Mouse (Mus musculus) heart, postnatal 0 days (tissue): ENCODE results near the gene Gpc5. TPM values are rescaled to one million over a fixed set of nuclear protein-coding genes. Genes with fewer than 3 reads are reported as not detected.

Experiments
- ATAC-seq: fragments of 200-750 bp; cut with Nextera tagmentation; 2 replicates; pipeline ENCODE4 v1.8.0; 2017; ENCODE audit warnings: low read depth, moderate number of reproducible peaks, moderate library complexity; ENCODE audit not compliant: insufficient read depth
- DNase-seq: peaks from one replicate; pipeline ENCODE4 v3.0.0-alpha.2; 2016; ENCODE audit warnings: low spot score
- H3K27ac ChIP-seq: fragments of 300-500 bp; sonication (generic); 2 replicates; pipeline ENCODE4 v1.5.1; 2014; ENCODE audit warnings: low read depth, mild to moderate bottlenecking
- H3K27me3 ChIP-seq: fragments of 300-500 bp; sonication (generic); 2 replicates; pipeline ENCODE4 v1.6.1; 2014; ENCODE audit warnings: low read length, mixed read lengths; ENCODE audit not compliant: control insufficient read depth, insufficient read depth
- H3K36me3 ChIP-seq: fragments of 300-500 bp; sonication (generic); replicated peaks from 2 replicates; pipeline ENCODE4 v1.6.1; 2014; ENCODE audit warnings: low read length, mixed read lengths; ENCODE audit not compliant: control insufficient read depth, insufficient read depth
- H3K4me1 ChIP-seq: fragments of 300-500 bp; sonication (generic); 2 replicates; pipeline ENCODE4 v1.6.1; 2014; ENCODE audit warnings: antibody characterized with exemption; ENCODE audit not compliant: control insufficient read depth, insufficient read depth
- H3K4me2 ChIP-seq: fragments of 300-500 bp; sonication (generic); 2 replicates; pipeline ENCODE4 v1.6.1; 2014; ENCODE audit warnings: low read depth, mild to moderate bottlenecking, low read length, moderate library complexity
- H3K4me3 ChIP-seq: fragments of 300-500 bp; sonication (generic); 2 replicates; pipeline ENCODE4 v1.5.1; 2014; ENCODE audit warnings: low read depth, low read length
- H3K9ac ChIP-seq: fragments of 300-500 bp; sonication (generic); replicated peaks from 2 replicates; pipeline ENCODE4 v1.6.1; 2014; ENCODE audit warnings: low read depth, low read length, mixed read lengths
- H3K9me3 ChIP-seq: fragments of 300-500 bp; sonication (generic); replicated peaks from 2 replicates; pipeline ENCODE4 v1.6.1; 2016; ENCODE audit warnings: low read length; ENCODE audit not compliant: control insufficient read depth
- CTCF ChIP-seq: IDR thresholded peaks from 2 replicates; pipeline ENCODE4 v1.5.1; 2016; ENCODE audit warnings: antibody characterized with exemption, control low read depth, low read depth
- EP300 ChIP-seq: IDR thresholded peaks from 2 replicates; pipeline ENCODE4 v1.6.1; 2016; ENCODE audit warnings: antibody characterized with exemption, low read depth
- WGBS: fragments of 180-500 bp; shearing (Covaris S2); extraction: QIAGEN DNeasy Blood & Tissue Kit; methylation state at CpG from one replicate; pipeline ENCODE4 v1.1.7; 2014; 5-methylcytosine and 5-hydroxymethylcytosine counted together
- polyA plus RNA-seq: library from polyadenylated mRNA; unstranded; fragments of >200 nt; fragmentation: Nextera tagmentation; extraction: Ambion mirVana; gene quantifications from 2 replicates; pipeline ENCODE4 v1.2.1, GENCODE M21; 2015
- total RNA-seq: library from RNA; depleted of rRNA; stranded (reverse); fragments of >200 nt; gene quantifications from 2 replicates; pipeline ENCODE4 v1.2.3, GENCODE M21; 2014; ENCODE audit warnings: low replicate concordance

Gpc5 gene
- total and polyA plus RNA-seq, 2 experiments from 2014 or later: not detected

- Histone ChIP-seq H3K4me3 (no peak overlapping the region), H3K4me1 (no peaks in the 10 kb centered on the region), H3K9me3 (no peaks in the 10 kb centered on the region), H3K9ac (no peak overlapping the region), H3K4me2 (no peak overlapping the region), H3K27ac (no peak overlapping the region), H3K36me3 (no peaks in the 10 kb centered on the region), H3K27me3 (no peaks in the 10 kb centered on the region)
- TF ChIP-seq EP300 (no peak), CTCF (no peak)
- DNase-seq (no peak), ATAC-seq (no peak)
- 50% methylated on average over 5 of the region's 5 CpGs for WGBS
Observed at GRCm38 (mm10) chr14:115830485-115830884, 738.5 kb downstream of the Gpc5 start.

- ATAC-seq: no peak
- Histone ChIP-seq H3K27ac (no peak overlapping the region), H3K4me1 (no peaks in the 10 kb centered on the region), H3K9ac (no peak overlapping the region), H3K4me2 (no peak overlapping the region), H3K9me3 (no peaks in the 10 kb centered on the region), H3K36me3 (no peaks in the 10 kb centered on the region), H3K27me3 (no peaks in the 10 kb centered on the region), H3K4me3 (no peak overlapping the region)
- 1% methylated on average over 7 of the region's 7 CpGs for WGBS
- peak; percentile 57 for DNase-seq
- TF ChIP-seq EP300 (no peak), CTCF (peak; percentile 93)
Observed at GRCm38 (mm10) chr14:115831219-115831755, 739.3 kb downstream of the Gpc5 start.

GRCm38 (mm10) chr14:115831854-115832625 is 740.0 kb downstream of the Gpc5 start:
- no peaks in the 10 kb centered on the region for H3K9me3 ChIP-seq
- TF ChIP-seq EP300 (no peak), CTCF (no peak)
- 73% methylated on average over 10 of the region's 10 CpGs for whole genome bisulfite sequencing

GRCm38 (mm10) chr14:115843783-115844182 is 751.8 kb downstream of the Gpc5 start:
- no peak overlapping the region for H3K4me2 ChIP-seq
- DNase-seq: no peak
- no peak overlapping the region for H3K4me3 ChIP-seq
- 52% methylated on average over 2 of the region's 2 CpGs for WGBS
- no peaks in the 10 kb centered on the region for H3K4me1 ChIP-seq
- no peak overlapping the region for H3K27ac ChIP-seq
- no peaks in the 10 kb centered on the region for H3K36me3 ChIP-seq
- no peaks in the 10 kb centered on the region for H3K9me3 ChIP-seq
- ATAC-seq: no peak
- no peaks in the 10 kb centered on the region for H3K27me3 ChIP-seq
- no peak overlapping the region for H3K9ac ChIP-seq
- TF ChIP-seq EP300: no peak

More at GRCm38 (mm10) chr14:115831854-115832625, 740.0 kb downstream of the Gpc5 start:
- no peaks in the 10 kb centered on the region for H3K27me3 ChIP-seq
- no peak for DNase-seq
- H3K36me3 ChIP-seq: no peaks in the 10 kb centered on the region
- no peak overlapping the region for H3K4me2 ChIP-seq
- no peak for ATAC-seq
- H3K4me1 ChIP-seq: no peaks in the 10 kb centered on the region
- H3K9ac ChIP-seq: no peak overlapping the region
- H3K4me3 ChIP-seq: no peak overlapping the region
- H3K27ac ChIP-seq: no peak overlapping the region

GRCm38 (mm10) chr14:115844773-115845427 is 752.9 kb downstream of the Gpc5 start:
- Histone ChIP-seq H3K9ac (no peak overlapping the region), H3K4me3 (no peak overlapping the region), H3K4me2 (no peak overlapping the region), H3K9me3 (no peaks in the 10 kb centered on the region), H3K27ac (no peak overlapping the region), H3K27me3 (no peaks in the 10 kb centered on the region), H3K36me3 (no peaks in the 10 kb centered on the region), H3K4me1 (no peaks in the 10 kb centered on the region)
- no peak for ATAC-seq
- no peak for TF ChIP-seq CTCF
- TF ChIP-seq EP300: no peak
- 88% methylated on average over 1 of the region's 1 CpGs for WGBS
- DNase-seq: no peak
